Mouse (Mus musculus) liver, postnatal 0 days (tissue): ENCODE measurements around the gene Crybb1.

Experiments used
- CTCF ChIP-seq: sonication (generic); IDR thresholded peaks from 2 replicates; pipeline ENCODE4 v1.5.1; 2016; ENCODE audit warnings: antibody characterized with exemption, low read depth
- EP300 ChIP-seq: IDR thresholded peaks from 2 replicates; pipeline ENCODE4 v1.6.1; 2016; ENCODE audit warnings: antibody characterized with exemption, low read depth, mild to moderate bottlenecking

GRCm38 (mm10) chr5:112293800-112294199, 38.2 kb downstream of the Crybb1 start:
- TF ChIP-seq EP300 (no peak), CTCF (no peak)
